Mouse (Mus musculus) layer of hippocampus, postnatal 25 days (tissue): ENCODE data around the gene Sema3d. TPM values are rescaled to one million over a fixed set of nuclear protein-coding genes. Genes with fewer than 3 reads are reported as not detected.

Source experiments
- DNase-seq, 2 experiments: peaks; one replicate each; pipeline ENCODE4 v3.0.0; 2022; ENCODE audit warnings: mixed read lengths in 2 of 2, low spot score in 1 of 2; ENCODE audit errors: extremely low spot score in 1 of 2
- total RNA-seq, 2 experiments: library from RNA; stranded (reverse); gene quantifications; 2 replicates each; pipeline ENCODE4 v1.2.3; 2021

Gene Sema3d
- total RNA-seq, 2 experiments from 2014 or later = 5.1 to 5.4 TPM

DNA sequence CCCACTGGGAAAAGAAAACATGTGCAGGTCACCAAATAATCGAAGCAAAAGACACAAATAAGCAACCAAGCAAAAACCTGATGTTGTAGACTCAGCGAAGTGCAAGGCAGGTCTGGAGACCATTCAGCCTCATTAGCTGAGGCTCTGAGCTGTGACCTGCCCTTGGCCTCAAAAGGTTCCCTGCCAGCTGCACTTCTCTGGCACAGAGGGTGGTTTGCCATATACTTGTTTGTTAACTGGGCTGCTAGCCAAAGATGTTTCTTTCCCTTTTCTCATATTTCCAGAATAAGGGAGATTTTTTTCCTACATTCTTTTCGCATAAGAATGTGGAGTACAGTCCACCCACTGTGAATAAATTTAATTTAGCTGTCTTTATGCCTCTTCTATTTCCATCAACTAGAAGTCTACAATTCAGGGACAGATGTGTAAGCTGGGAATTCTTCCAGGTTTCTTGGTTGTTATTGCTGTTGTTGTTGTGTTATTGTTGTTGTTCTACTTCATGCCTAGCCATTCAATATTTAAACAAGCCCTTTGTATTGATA is 200.2 kb downstream of the Sema3d start:
- no peak for DNase-seq

DNA sequence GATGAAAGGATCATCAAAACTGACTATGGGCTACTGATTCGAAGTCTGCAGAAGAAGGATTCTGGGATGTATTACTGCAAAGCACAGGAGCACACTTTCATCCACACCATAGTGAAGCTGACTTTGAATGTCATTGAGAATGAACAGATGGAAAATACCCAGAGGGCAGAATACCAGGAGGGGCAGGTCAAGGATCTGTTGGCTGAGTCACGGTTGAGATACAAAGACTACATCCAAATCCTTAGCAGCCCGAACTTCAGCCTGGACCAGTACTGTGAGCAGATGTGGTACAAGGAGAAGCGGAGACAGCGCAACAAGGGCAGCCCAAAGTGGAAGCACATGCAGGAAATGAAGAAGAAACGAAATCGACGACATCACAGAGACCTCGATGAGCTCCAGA is 201.7 kb downstream of the Sema3d start:
- DNase-seq = no peak

DNA sequence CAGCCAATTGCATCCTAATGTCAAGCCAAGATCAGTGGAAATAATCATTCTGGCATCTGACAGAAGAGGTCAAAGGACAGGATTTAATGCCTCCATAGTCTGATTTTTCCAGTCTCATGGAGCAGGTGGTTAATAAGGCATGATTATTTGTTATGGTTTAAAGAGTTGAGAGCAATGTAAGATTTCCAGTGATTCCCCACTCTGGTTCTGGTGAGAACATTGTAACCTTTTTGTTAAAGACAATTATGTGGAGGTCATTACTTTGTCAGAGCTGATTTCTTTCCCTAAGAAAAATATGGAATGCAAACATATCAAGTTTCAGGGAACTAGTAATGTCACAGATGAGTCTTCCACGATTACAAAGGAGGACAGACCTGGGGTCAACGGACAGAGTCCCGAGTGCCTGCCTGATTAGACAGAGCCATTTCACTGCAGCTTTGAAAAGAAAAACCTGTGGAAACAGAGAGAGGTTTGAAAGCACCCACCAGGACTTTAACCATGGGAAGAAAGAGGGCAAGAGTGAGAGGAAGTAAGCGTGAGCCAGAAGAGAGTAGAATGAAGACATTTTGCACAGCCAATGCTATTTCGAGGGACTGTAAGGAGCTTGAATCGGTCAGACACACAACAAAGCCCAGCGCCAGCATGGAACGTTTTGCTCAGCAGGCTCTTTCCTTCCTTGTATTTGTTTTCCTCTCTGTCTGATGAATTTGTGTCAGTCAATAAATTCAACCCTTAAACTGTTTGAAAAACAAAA is 251.2 kb downstream of the Sema3d start:
- no peak for DNase-seq

- DNase-seq = no peak
Observed at GRCm38 (mm10) chr5:12637763-12638468, 254.7 kb downstream of the Sema3d start.
